Mouse (Mus musculus): ENCODE results near the gene Tdrd7. TPM values are rescaled to one million over a fixed set of nuclear protein-coding genes. Genes with fewer than 3 reads are reported as not detected.

Gene Tdrd7
- polyA plus RNA-seq, 1 experiment from 2014 or later, result 19.0 TPM

- Histone ChIP-seq H3K36me3 (ENCODE audit: control insufficient read depth, insufficient read depth, low read length) (no peaks in the 10 kb centered on the region), H3K27ac (ENCODE audit: low read depth, low read length) (no peak overlapping the region), H3K4me1 (ENCODE audit: control insufficient read depth, insufficient read depth, low read length) (peaks cover 9% of the 10 kb centered on the region; the same call in 1 of the 2 replicates), H3K4me3 (ENCODE audit: low read length) (no peak overlapping the region), H3K9ac (ENCODE audit: low read depth, low read length) (no peak overlapping the region), H3K4me2 (replicated peaks; ENCODE audit: low read depth, low read length) (no peak overlapping the region), H3K9me3 (ENCODE audit: control insufficient read depth, low read length) (no peaks in the 10 kb centered on the region), H3K27me3 (ENCODE audit: control insufficient read depth, insufficient read depth, low read length) (no peaks in the 10 kb centered on the region; the same call in 1 of the 2 replicates)
- WGBS, result 91% methylated on average over 4 of the region's 4 CpGs
- ATAC-seq (ENCODE audit: low FRiP score, low TSS enrichment), result no peak
These were observed 115.1 kb downstream of the Tdrd7 start for GRCm38 (mm10) chr4:46080261-46080660.

GRCm38 (mm10) chr4:46082555-46082954 is 117.4 kb downstream of the Tdrd7 start:
- H3K9me3 ChIP-seq (ENCODE audit: control insufficient read depth, low read length), result no peaks in the 10 kb centered on the region
- ATAC-seq (ENCODE audit: low FRiP score, low TSS enrichment), result no peak

More at GRCm38 (mm10) chr4:46082555-46082954, 117.4 kb downstream of the Tdrd7 start:
- H3K4me3 ChIP-seq (ENCODE audit: low read length), result no peak overlapping the region
- WGBS, result 61% methylated on average over 11 of the region's 11 CpGs
- H3K27ac ChIP-seq (ENCODE audit: low read depth, low read length), result no peak overlapping the region
- H3K4me2 ChIP-seq (replicated peaks; ENCODE audit: low read depth, low read length), result no peak overlapping the region
- no peaks in the 10 kb centered on the region; the same call in 1 of the 2 replicates for H3K27me3 ChIP-seq (ENCODE audit: control insufficient read depth, insufficient read depth, low read length)
- 0 out of 2 replicates have a peak, but pooled peaks cover 4% of the 10 kb centered on the region for H3K4me1 ChIP-seq (ENCODE audit: control insufficient read depth, insufficient read depth, low read length)
- no peaks in the 10 kb centered on the region for H3K36me3 ChIP-seq (ENCODE audit: control insufficient read depth, insufficient read depth, low read length)
- no peak overlapping the region for H3K9ac ChIP-seq (ENCODE audit: low read depth, low read length)

Other genes with a start within 250 kb of the Tdrd7 start
- 2.0 and 2.2 TPM in 2 replicates for gene Aldh1b1, start 166.3 kb upstream of the Tdrd7 start, polyA plus RNA-seq (2014; fragmentation: Nextera tagmentation; extraction: Ambion mirVana)
- 0.14 TPM in 2 replicates for gene Igfbpl1, start 138.4 kb upstream of the Tdrd7 start, polyA plus RNA-seq (2014; fragmentation: Nextera tagmentation; extraction: Ambion mirVana)
- gene Stra6l, start 116.7 kb upstream of the Tdrd7 start, polyA plus RNA-seq (2014; fragmentation: Nextera tagmentation; extraction: Ambion mirVana), result 0.29 and 0.61 TPM in 2 replicates
- gene Ccdc180, start 75.0 kb upstream of the Tdrd7 start, polyA plus RNA-seq (2014; fragmentation: Nextera tagmentation; extraction: Ambion mirVana), result 0.16 and 0.80 TPM in 2 replicates
- gene Tmod1, start 73.6 kb downstream of the Tdrd7 start, polyA plus RNA-seq (2014; fragmentation: Nextera tagmentation; extraction: Ambion mirVana), result 5.2 and 5.3 TPM in 2 replicates
- 70.5 and 106 TPM in 2 replicates for gene Ncbp1, start 173.3 kb downstream of the Tdrd7 start, polyA plus RNA-seq (2014; fragmentation: Nextera tagmentation; extraction: Ambion mirVana)
- gene Tstd2, start 173.4 kb downstream of the Tdrd7 start, polyA plus RNA-seq (2014; fragmentation: Nextera tagmentation; extraction: Ambion mirVana), result 23.5 and 46.0 TPM in 2 replicates
- 23.8 and 24.3 TPM in 2 replicates for gene Xpa, start 231.0 kb downstream of the Tdrd7 start, polyA plus RNA-seq (2014; fragmentation: Nextera tagmentation; extraction: Ambion mirVana)

All from kidney, embryonic 14.5 days (tissue).